Mouse (Mus musculus) cerebellum, postnatal 25 days (tissue): ENCODE measurements around the gene Tmem256.

Experiments used
- DNase-seq, 2 experiments: peaks; one replicate each; pipeline ENCODE4 v3.0.0; 2021; ENCODE audit warnings: mixed read lengths in 2 of 2

Tmem256 gene

GRCm38 (mm10) chr11:69886907-69887635 lies 48.8 kb downstream of the Tmem256 start:
- DNase-seq: no peak
